Comparison of ENCODE assay signal across 44 mouse cellular contexts in the genomic region with DNA sequence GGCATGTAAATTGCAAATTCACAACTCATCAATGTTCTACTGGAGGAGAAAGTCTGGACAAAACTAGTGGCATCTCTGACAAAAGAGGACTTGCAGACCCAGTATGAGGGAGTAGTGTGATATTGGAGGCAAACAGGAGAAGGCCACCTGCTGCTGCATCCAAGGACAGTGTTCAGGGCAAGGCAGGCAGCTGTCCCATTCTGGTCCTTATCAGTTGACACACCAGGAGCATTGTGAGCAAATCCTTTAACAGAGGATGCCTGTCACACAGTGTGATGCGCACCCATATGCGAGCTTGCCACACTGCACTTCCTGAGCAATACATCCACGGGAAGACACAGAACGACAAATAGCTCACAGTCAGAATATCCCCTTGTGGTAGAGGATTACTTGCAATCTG. TPM values are rescaled to one million over a fixed set of nuclear protein-coding genes. Genes with fewer than 3 reads are reported as not detected.
"Had no signal": no experiment of that assay in that cellular context is flagged by ENCODE, and none has a peak within 500 bp of the region (broad histone marks: within the 10 kb centered on the region; RNA-seq: fewer than 3 reads in every experiment).

No protein-coding gene starts in this region.

- H3K27me3 ChIP-seq: limb, embryonic 12.5 days; limb, embryonic 15.5 days; liver, embryonic 13.5 days; liver, embryonic 15.5 days; lung, embryonic 15.5 days; midbrain, embryonic 12.5 days; midbrain, embryonic 13.5 days; midbrain, embryonic 15.5 days had no signal

- DNase-seq: left cerebral cortex, postnatal 4 days; liver; liver, embryonic 13.5 days; liver, postnatal 0 days; lung, adult 18-20 months; lung, adult 2 months; lung, embryonic 14.5 days; lung, postnatal 10 days; lung, postnatal 14 days; lung, postnatal 36 days; lung, postnatal 4 days; midbrain, embryonic 14.5 days had no signal

- H3K4me3 ChIP-seq: limb, embryonic 10.5 days; limb, embryonic 12.5 days; limb, embryonic 13.5 days; limb, embryonic 15.5 days; liver, embryonic 12.5 days; liver, embryonic 13.5 days; liver, embryonic 15.5 days; lung, embryonic 15.5 days; megakaryocyte, embryonic 14.5 days; midbrain, embryonic 10.5 days; midbrain, embryonic 12.5 days; midbrain, embryonic 13.5 days; midbrain, embryonic 15.5 days; myocyte had no signal

- H3K4me1 ChIP-seq: limb, embryonic 10.5 days; limb, embryonic 12.5 days; limb, embryonic 13.5 days; limb, embryonic 15.5 days; liver, embryonic 12.5 days; liver, embryonic 13.5 days; liver, embryonic 15.5 days; lung, embryonic 15.5 days; midbrain, embryonic 10.5 days; midbrain, embryonic 12.5 days; midbrain, embryonic 13.5 days; midbrain, embryonic 15.5 days had no signal

- H3K36me3 ChIP-seq: limb, embryonic 10.5 days; limb, embryonic 12.5 days; limb, embryonic 13.5 days; limb, embryonic 15.5 days; liver, embryonic 12.5 days; liver, embryonic 13.5 days; liver, embryonic 15.5 days; lung, embryonic 15.5 days; midbrain, embryonic 10.5 days; midbrain, embryonic 12.5 days; midbrain, embryonic 13.5 days; midbrain, embryonic 15.5 days had no signal

- H3K27ac ChIP-seq: limb, embryonic 10.5 days; limb, embryonic 12.5 days; limb, embryonic 13.5 days; limb, embryonic 15.5 days; liver, embryonic 12.5 days; liver, embryonic 13.5 days; liver, embryonic 14.5 days; liver, embryonic 15.5 days; lung, embryonic 15.5 days; macrophage; midbrain, embryonic 10.5 days; midbrain, embryonic 12.5 days; midbrain, embryonic 13.5 days; midbrain, embryonic 15.5 days had no signal

RNA-seq across cellular contexts. Expression of a gene that starts 12.9 kb away (rescaled TPM):
- total RNA-seq: left cerebral cortex, postnatal 14 days; left cerebral cortex, postnatal 25 days; left cerebral cortex, postnatal 36 days; liver, adult 2 months; megakaryocyte progenitor cell, adult 5-6 weeks; megakaryocyte, adult 5-6 weeks; megakaryocyte-erythroid progenitor cell, adult 5-6 weeks; midbrain, postnatal 0 days; monocyte, adult 5-6 weeks had no signal
- polyA plus RNA-seq: limb, embryonic 11.5 days; limb, embryonic 12.5 days; limb, embryonic 13.5 days; limb, embryonic 15.5 days; liver, adult 2 months; liver, embryonic 11.5 days; liver, embryonic 12.5 days; liver, embryonic 13.5 days; liver, embryonic 14.5 days; liver, embryonic 15.5 days; liver, embryonic 16.5 days; liver, postnatal 0 days; lung, embryonic 14.5 days; macrophage; midbrain, embryonic 10.5 days; midbrain, embryonic 11.5 days; midbrain, embryonic 12.5 days; midbrain, embryonic 14.5 days had no signal

RNA-seq across cellular contexts. Expression of a gene that starts 37.9 kb away (rescaled TPM):
- total RNA-seq: megakaryocyte-erythroid progenitor cell, adult 5-6 weeks; monocyte, adult 5-6 weeks had no signal

RNA-seq across cellular contexts. Expression of a gene that starts 50.5 kb away (rescaled TPM):
- total RNA-seq: left cerebral cortex, adult 8-10 months; left cerebral cortex, postnatal 10 days; left cerebral cortex, postnatal 14 days; left cerebral cortex, postnatal 25 days; megakaryocyte, adult 5-6 weeks; midbrain, postnatal 0 days; monocyte, adult 5-6 weeks had no signal
- polyA plus RNA-seq: limb, embryonic 10.5 days; limb, embryonic 13.5 days; limb, embryonic 15.5 days; liver, adult 2 months; liver, embryonic 13.5 days; liver, embryonic 15.5 days; liver, embryonic 16.5 days; liver, postnatal 0 days; lung, embryonic 14.5 days; macrophage; midbrain, embryonic 10.5 days; midbrain, embryonic 11.5 days; midbrain, embryonic 12.5 days; midbrain, embryonic 13.5 days; midbrain, embryonic 15.5 days; midbrain, postnatal 0 days had no signal

RNA-seq across cellular contexts. Expression of a gene that starts 54.1 kb away (rescaled TPM):
- total RNA-seq: left cerebral cortex, adult 8-10 months; left cerebral cortex, postnatal 10 days; left cerebral cortex, postnatal 14 days; left cerebral cortex, postnatal 25 days; left cerebral cortex, postnatal 36 days; left cerebral cortex, postnatal 4 days; liver, adult 2 months; megakaryocyte, adult 5-6 weeks; megakaryocyte-erythroid progenitor cell, adult 5-6 weeks; midbrain, postnatal 0 days; monocyte, adult 5-6 weeks had no signal
- polyA plus RNA-seq: limb, embryonic 10.5 days; limb, embryonic 11.5 days; limb, embryonic 12.5 days; limb, embryonic 13.5 days; limb, embryonic 14.5 days; limb, embryonic 15.5 days; liver, adult 2 months; liver, embryonic 11.5 days; liver, embryonic 12.5 days; liver, embryonic 13.5 days; liver, embryonic 14.5 days; liver, embryonic 15.5 days; liver, embryonic 16.5 days; liver, postnatal 0 days; lung, embryonic 14.5 days; lung, embryonic 15.5 days; macrophage; midbrain, embryonic 10.5 days; midbrain, embryonic 11.5 days; midbrain, embryonic 12.5 days; midbrain, embryonic 13.5 days; midbrain, embryonic 14.5 days; midbrain, embryonic 15.5 days; midbrain, embryonic 16.5 days; midbrain, postnatal 0 days had no signal
